Mouse (Mus musculus) liver, embryonic 13.5 days (tissue): Measurements from ENCODE around the gene Amhr2. TPM values are rescaled to one million over a fixed set of nuclear protein-coding genes. Genes with fewer than 3 reads are reported as not detected.

ENCODE experiments used
- ATAC-seq: fragments of 200-750 bp; cut with Nextera tagmentation; 2 replicates; pipeline ENCODE4 v1.8.0; 2017; ENCODE audit warnings: low read depth, mild to moderate bottlenecking, moderate number of reproducible peaks, moderate library complexity
- DNase-seq: peaks from one replicate; pipeline ENCODE4 v3.0.0; 2022
- H3K27ac ChIP-seq: fragments of 300-500 bp; sonication (generic); 2 replicates; pipeline ENCODE4 v1.5.1; 2015; ENCODE audit warnings: moderate library complexity, mild to moderate bottlenecking, inconsistent platforms
- H3K27me3 ChIP-seq: fragments of 300-500 bp; sonication (generic); 2 replicates; pipeline ENCODE4 v1.6.1; 2015; ENCODE audit warnings: mild to moderate bottlenecking, inconsistent platforms
- H3K36me3 ChIP-seq: fragments of 300-500 bp; sonication (generic); 2 replicates; pipeline ENCODE4 v1.6.1; 2015; ENCODE audit warnings: mild to moderate bottlenecking, inconsistent platforms
- H3K4me1 ChIP-seq: fragments of 300-500 bp; sonication (generic); replicated peaks from 2 replicates; pipeline ENCODE4 v1.6.1; 2015; ENCODE audit warnings: inconsistent platforms
- H3K4me2 ChIP-seq: fragments of 300-500 bp; sonication (generic); 2 replicates; pipeline ENCODE4 v1.6.1; 2015; ENCODE audit warnings: inconsistent platforms, mild to moderate bottlenecking, moderate library complexity
- H3K4me3 ChIP-seq: fragments of 300-500 bp; sonication (generic); replicated peaks from 2 replicates; pipeline ENCODE4 v1.5.1; 2015; ENCODE audit warnings: mild to moderate bottlenecking, inconsistent platforms
- H3K9ac ChIP-seq: fragments of 300-500 bp; sonication (generic); 2 replicates; pipeline ENCODE4 v1.6.1; 2015; ENCODE audit warnings: mild to moderate bottlenecking, inconsistent platforms
- H3K9me3 ChIP-seq: fragments of 300-500 bp; sonication (generic); replicated peaks from 2 replicates; pipeline ENCODE4 v1.6.1; 2016; ENCODE audit warnings: inconsistent platforms
- WGBS: fragments of 180-500 bp; shearing (Covaris S2); methylation state at CpG from one replicate; pipeline ENCODE4 v1.1.7; 2015; ENCODE audit not compliant: insufficient replicate concordance; 5-methylcytosine and 5-hydroxymethylcytosine counted together
- polyA plus RNA-seq: library from polyadenylated mRNA; unstranded; fragments of >200 nt; fragmentation: Nextera tagmentation; extraction: Ambion mirVana; gene quantifications from 2 replicates; pipeline ENCODE4 v1.2.1, GENCODE M21; 2015

The Amhr2 gene
- polyA plus RNA-seq, 1 experiment from 2014 or later = 0.14 TPM

DNA sequence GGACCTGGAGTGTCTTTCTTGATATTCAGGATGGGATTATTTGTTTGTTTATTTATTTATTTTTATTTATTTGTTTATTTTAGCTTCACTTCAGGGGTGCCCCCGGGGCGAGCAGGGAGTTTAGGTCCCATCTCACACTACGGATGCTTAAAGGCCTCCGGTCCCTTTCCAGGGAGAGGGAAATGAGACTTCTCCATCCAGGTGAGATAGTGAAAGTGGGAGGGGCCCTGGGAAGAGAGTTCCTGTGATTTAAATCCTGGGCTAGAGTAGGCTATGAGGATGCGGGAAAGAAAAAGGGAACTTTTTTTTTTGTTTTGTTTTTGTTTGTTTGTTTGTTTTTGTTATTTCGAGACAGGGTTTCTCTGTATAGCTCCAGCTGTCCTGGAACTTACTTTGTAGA, 14.2 kb downstream of the Amhr2 start:
- Histone ChIP-seq H3K4me1 (peaks cover 66% of the 10 kb centered on the region), H3K9me3 (no peaks in the 10 kb centered on the region), H3K9ac (peak overlapping the region; percentile 73), H3K36me3 (peaks cover 21% of the 10 kb centered on the region), H3K27ac (peak overlapping the region; percentile 90), H3K27me3 (no peaks in the 10 kb centered on the region), H3K4me3 (peak overlapping the region; percentile 64), H3K4me2 (peak overlapping the region; percentile 83)
- no peak; the same call in 1 of the 2 replicates for ATAC-seq
- WGBS = 10% methylated on average over 6 of the region's 6 CpGs
- DNase-seq = no peak

DNA sequence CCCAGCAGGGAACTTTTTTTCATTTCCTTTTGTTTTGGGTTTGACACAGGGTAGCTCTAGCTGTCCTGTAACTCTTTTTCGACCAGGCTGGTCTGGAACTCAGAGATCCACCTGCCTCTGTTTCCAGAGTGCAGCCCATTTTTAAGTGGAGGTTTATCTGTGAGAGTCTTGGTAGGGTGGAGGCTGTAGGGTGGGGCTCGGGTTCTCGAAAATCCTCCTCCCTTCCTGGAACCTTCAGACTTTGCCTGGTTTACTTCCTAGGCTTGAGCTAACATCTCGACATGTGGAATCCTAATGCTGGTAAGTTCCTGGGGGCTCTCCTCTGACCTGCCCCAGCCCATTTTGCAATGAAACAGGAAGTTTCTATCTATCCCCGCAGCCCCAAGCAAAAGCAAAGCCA, 14.7 kb downstream of the Amhr2 start:
- Histone ChIP-seq H3K27me3 (no peaks in the 10 kb centered on the region), H3K9ac (peak overlapping the region; percentile 73), H3K27ac (peak overlapping the region; percentile 90)

DNA sequence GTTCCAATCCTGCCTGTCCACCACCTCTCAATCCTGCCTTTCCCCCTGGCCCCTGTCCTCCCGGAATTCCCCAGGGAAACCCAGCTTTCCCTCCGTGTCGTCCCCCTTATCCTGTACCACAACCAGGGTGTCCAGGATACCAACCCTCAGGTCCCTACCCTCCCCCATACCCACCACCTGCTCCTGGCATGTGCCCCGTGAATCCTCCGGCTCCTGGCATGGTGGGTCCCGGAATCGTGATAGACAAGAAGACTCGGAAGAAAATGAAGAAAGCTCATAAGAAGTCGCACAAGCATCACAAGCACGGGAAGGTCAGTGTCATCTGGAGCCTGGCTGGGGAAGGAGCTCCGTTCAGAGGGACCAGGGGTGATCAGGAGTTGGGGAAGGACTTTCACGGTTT, 15.2 kb downstream of the Amhr2 start:
- Histone ChIP-seq H3K4me2 (peak overlapping the region; percentile 83), H3K27me3 (no peaks in the 10 kb centered on the region), H3K9ac (peak overlapping the region; percentile 73), H3K4me3 (peak overlapping the region; percentile 64), H3K9me3 (no peaks in the 10 kb centered on the region), H3K27ac (peak overlapping the region; percentile 90), H3K4me1 (peaks cover 66% of the 10 kb centered on the region), H3K36me3 (peaks cover 21% of the 10 kb centered on the region)
- ATAC-seq (no peak), DNase-seq (no peak)
- WGBS = 57% methylated on average over 12 of the region's 12 CpGs

More for the DNA sequence above, 14.7 kb downstream of the Amhr2 start:
- H3K4me2 ChIP-seq = peak overlapping the region; percentile 83
- DNase-seq = peak; percentile 67
- no peaks in the 10 kb centered on the region for H3K9me3 ChIP-seq
- H3K36me3 ChIP-seq = peaks cover 21% of the 10 kb centered on the region
- peak overlapping the region; percentile 64 for H3K4me3 ChIP-seq
- ATAC-seq = peak; percentile 82
- WGBS = 12% methylated on average over 5 of the region's 5 CpGs
- H3K4me1 ChIP-seq = peaks cover 66% of the 10 kb centered on the region

DNA sequence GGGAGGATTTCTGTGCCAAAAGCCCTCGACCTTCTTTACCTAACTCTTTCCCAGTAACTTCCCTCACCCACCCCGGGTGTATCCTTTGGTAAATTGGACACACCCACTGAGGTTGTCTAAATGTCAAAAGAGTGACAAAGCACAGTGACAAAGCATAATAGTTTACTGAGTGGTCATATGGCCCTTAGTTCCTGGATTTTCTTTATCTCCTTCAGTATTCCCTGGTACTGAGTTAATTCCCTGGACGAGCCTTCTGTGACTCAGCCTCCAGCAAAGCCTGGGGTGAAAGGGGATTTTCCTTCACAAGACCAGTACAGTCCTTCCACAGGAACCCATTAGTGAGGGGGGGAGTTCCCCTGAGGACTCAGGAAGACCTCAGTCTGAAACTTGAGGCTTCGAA, 15.8 kb downstream of the Amhr2 start:
- Histone ChIP-seq H3K27me3 (no peaks in the 10 kb centered on the region), H3K9me3 (no peaks in the 10 kb centered on the region), H3K9ac (peak overlapping the region; percentile 73), H3K36me3 (peaks cover 27% of the 10 kb centered on the region), H3K4me3 (peak overlapping the region; percentile 64), H3K4me1 (peaks cover 64% of the 10 kb centered on the region), H3K4me2 (peak overlapping the region; percentile 83), H3K27ac (peak overlapping the region; percentile 90)
- DNase-seq (peak; percentile 44), ATAC-seq (peak; percentile 35; the same call in 1 of the 2 replicates)
- 18% methylated on average over 4 of the region's 4 CpGs for WGBS

DNA sequence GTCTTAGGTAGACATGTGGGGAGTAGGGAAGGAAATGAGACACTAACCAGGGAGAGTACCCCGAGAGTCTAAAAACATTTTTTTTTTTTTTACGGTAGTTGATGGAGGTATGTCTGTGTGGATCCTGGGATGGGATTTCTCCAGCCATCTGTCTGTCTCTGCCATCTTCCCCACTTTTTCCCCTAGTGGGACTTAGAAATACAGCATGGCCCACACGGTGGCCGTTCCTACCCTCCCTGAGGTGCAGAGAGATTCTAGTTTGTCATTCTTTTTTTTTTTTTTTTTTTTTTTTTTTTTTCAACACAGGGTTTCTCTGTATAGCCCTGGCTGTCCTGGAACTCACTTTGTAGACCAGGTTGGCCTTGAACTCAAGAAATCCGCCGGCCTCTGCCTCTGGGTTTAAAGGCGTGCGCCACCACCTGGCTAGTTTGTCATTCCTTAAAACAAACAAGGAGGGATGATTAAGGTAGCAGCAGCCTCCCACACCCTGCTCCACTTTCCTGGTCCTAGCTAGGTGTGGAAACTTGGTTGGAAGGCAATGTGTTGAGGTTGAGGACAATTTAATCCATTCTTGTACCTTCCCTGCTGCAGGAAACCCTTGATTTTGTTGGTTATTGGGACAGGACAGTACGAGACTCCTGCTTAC, 16.4 kb downstream of the Amhr2 start:
- Histone ChIP-seq H3K27me3 (no peaks in the 10 kb centered on the region), H3K36me3 (peaks cover 27% of the 10 kb centered on the region), H3K9ac (peak overlapping the region; percentile 73), H3K4me2 (peak overlapping the region; percentile 83), H3K4me1 (peaks cover 60% of the 10 kb centered on the region), H3K27ac (peak overlapping the region; percentile 90), H3K4me3 (peak overlapping the region; percentile 64), H3K9me3 (no peaks in the 10 kb centered on the region)
- DNase-seq (no peak), ATAC-seq (no peak)
- 73% methylated on average over 9 of the region's 9 CpGs for WGBS

DNA sequence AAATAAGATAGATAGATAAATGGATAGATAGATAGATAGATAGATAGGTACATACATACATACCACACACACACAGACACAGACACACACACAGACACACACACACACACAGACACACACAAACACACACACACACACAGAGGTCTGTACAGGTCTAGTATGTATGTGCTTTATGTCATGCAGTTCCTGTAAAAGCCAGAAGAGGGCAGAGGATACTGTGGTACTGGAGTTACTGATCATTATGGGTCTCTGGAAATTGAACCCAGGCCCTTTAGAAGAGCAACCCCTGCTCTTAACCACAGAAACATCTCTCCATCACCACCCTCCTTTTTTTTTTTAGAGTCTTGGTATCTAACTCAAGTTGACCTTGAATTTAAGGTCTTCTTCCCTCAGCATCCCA, 18.5 kb downstream of the Amhr2 start:
- Histone ChIP-seq H3K36me3 (peaks cover 38% of the 10 kb centered on the region), H3K27me3 (no peaks in the 10 kb centered on the region), H3K4me1 (peaks cover 40% of the 10 kb centered on the region), H3K4me3 (no peak overlapping the region), H3K27ac (no peak overlapping the region), H3K4me2 (no peak overlapping the region), H3K9ac (no peak overlapping the region), H3K9me3 (no peaks in the 10 kb centered on the region)
- no peak for ATAC-seq
- DNase-seq = no peak

DNA sequence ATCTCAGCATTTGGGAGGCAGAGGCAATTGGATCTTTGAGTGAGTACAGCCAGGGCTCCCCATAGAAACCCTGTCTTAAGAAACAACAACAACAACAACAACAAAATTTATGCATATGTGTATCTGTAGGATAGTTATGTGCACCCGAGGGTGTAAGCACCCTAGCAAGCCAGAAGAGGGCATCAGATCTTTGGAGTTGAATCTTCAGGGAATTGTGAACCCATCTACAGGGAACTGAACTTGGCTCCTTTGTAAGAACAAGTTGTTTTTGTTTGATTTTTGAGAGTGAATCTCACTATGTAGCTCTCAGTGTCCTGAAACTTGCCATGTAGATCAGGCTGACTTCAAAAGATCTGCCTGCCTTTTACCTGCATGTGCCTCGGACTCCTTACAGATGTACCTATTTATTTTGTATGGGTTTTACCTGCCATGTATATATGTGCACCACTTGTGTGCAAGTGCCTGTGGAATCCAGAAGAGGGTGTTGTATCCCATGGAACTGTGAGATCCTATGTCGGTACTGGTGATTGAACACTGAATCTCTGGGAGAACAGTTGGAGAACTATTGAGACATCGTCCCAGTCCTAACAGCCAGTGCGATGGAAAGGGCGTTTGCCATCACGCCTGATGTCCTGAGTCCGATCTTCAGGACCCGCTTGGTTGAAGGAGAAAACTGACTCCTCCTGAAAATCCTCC, 23.7 kb downstream of the Amhr2 start:
- ATAC-seq (no peak), DNase-seq (no peak)
- Histone ChIP-seq H3K27me3 (no peaks in the 10 kb centered on the region), H3K9ac (no peak overlapping the region), H3K4me2 (no peak overlapping the region), H3K4me1 (peaks cover 23% of the 10 kb centered on the region), H3K36me3 (peaks cover 34% of the 10 kb centered on the region), H3K27ac (no peak overlapping the region), H3K9me3 (no peaks in the 10 kb centered on the region), H3K4me3 (no peak overlapping the region)
- 94% methylated on average over 9 of the region's 9 CpGs for WGBS

DNA sequence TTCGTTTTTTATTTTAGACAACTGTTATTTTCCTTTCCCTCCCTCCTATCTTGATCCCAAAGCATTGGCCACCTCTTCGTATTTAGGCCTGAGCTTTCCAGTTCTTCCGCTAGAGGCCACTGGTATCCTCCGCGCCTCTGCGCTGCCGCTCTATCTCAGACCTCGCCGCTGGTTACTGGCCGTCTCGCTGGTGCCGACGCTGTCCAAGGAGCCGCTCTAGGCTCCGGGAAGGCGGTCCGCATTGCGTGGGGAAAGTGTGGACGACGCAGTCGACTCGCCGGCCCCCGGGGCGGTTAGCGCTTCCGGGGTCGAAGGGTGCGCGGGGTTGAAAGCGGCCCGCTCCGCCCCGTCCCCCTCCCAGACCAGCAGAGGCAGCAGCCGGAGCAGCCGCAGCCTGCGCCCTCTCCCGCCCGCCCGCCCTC, 25.0 kb downstream of the Amhr2 start, which contains the start of gene Pcbp2:
Pcbp2 (plus strand) TSS at position 357 of the 422 bp plus-strand sequence.
- DNase-seq (peak; percentile 95), ATAC-seq (peak; percentile 98)
- peak within 1 kb of the TSS; percentile 79 for H3K4me2 ChIP-seq
- peak within 1 kb of the TSS; percentile 96 for H3K4me3 ChIP-seq
- WGBS = under 1% methylated on average over 32 of the region's 40 CpGs
- no peaks in the 10 kb centered on the region for H3K27me3 ChIP-seq
- H3K9ac ChIP-seq = peak within 1 kb of the TSS; percentile 97
- no peaks in the 10 kb centered on the region for H3K9me3 ChIP-seq
- H3K4me1 ChIP-seq = peaks cover 23% of the 10 kb centered on the region
- peak within 1 kb of the TSS; percentile 93 for H3K27ac ChIP-seq
- H3K36me3 ChIP-seq = peaks cover 45% of the 10 kb centered on the region

DNA sequence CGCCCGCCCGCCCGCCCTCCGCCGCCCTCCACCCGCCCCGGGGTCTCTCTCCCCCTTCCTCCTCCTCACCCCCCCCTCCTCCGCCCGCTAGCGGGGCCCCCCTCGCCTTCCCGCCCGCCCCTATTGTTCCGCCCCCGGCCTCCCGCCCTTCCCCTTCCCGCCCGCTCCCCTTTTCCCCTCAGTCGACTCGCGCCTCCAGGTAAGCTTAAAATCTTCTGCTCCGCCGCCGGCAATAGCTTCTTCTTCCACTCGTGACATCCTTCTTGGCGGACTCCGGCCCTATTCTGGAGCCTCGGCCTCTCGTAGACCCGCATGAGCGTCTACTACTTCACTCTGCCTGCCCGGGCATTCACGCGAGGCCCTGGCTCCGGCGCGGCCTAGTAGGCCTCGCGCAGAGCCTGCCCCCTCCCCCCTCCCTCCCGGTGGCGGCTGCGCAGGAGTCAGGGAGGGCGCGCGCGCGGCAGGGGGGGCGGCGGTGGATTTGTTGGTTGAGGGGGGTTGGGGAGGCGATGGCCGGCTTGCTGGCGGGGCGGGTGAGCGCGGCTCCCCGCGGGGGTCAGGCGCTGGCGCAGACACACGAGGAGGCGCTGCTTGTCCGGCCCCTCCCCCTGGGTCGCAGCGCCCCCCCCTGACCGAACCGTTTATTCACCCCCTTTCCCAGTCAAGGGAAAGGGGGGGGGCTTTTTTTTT, 25.6 kb downstream of the Amhr2 start:
- DNase-seq (peak; percentile 54), ATAC-seq (peak; percentile 49)
- Histone ChIP-seq H3K9ac (peak overlapping the region; percentile 97), H3K9me3 (no peaks in the 10 kb centered on the region), H3K4me2 (peak overlapping the region; percentile 79), H3K36me3 (peaks cover 47% of the 10 kb centered on the region), H3K4me3 (peak overlapping the region; percentile 96), H3K27ac (peak overlapping the region; percentile 93), H3K27me3 (no peaks in the 10 kb centered on the region), H3K4me1 (peaks cover 23% of the 10 kb centered on the region)
- WGBS = 1% methylated on average over 47 of the region's 67 CpGs

DNA sequence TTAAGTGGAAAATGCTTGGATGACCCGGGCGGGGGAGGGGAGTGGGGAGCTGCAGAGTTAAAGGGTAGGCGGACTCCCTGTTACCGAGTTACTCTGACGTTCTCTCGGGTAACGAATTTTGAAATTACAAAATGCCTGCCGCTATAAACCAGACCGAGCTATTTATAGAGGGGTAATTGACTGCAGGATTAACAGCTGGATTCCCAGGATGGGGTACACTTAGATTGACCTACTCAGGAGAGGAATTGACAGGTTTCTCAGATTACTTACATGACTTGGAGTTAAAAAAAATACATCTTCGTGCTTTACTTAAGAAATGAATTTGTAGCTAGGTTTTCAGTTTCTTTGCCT, 26.1 kb downstream of the Amhr2 start:
- Histone ChIP-seq H3K36me3 (peaks cover 50% of the 10 kb centered on the region), H3K9ac (peak overlapping the region; percentile 97), H3K4me3 (peak overlapping the region; percentile 96), H3K9me3 (no peaks in the 10 kb centered on the region), H3K4me2 (peak overlapping the region; percentile 79), H3K27me3 (no peaks in the 10 kb centered on the region), H3K27ac (peak overlapping the region; percentile 93), H3K4me1 (peaks cover 23% of the 10 kb centered on the region)
- ATAC-seq (no peak), DNase-seq (no peak)
- WGBS = under 1% methylated on average over 10 of the region's 10 CpGs

DNA sequence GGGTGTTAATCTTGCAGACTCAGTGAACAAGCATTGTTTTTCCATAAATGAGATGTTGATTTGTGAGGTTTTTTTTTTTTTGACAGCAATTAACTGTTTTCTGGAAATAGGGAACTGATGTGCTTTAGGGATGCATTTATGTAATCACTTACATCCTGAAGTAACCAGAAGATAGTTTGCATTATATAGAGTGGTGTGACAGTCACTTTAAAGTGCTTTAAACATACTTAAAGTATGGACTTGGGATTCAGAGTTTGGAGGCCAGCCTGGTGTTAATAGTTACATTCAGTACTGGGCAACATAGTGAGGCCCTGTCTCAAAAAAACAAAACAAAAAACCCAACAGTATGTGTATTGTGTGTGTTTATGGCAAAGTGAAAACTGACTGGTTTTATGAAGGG, 26.6 kb downstream of the Amhr2 start:
- peaks cover 54% of the 10 kb centered on the region for H3K36me3 ChIP-seq
- H3K4me3 ChIP-seq = peak overlapping the region; percentile 96
- H3K4me1 ChIP-seq = peaks cover 23% of the 10 kb centered on the region
- no peaks in the 10 kb centered on the region for H3K27me3 ChIP-seq
- DNase-seq = no peak
- peak overlapping the region; percentile 97 for H3K9ac ChIP-seq
- peak overlapping the region; percentile 79 for H3K4me2 ChIP-seq
- no peaks in the 10 kb centered on the region for H3K9me3 ChIP-seq
- peak overlapping the region; percentile 10 for H3K27ac ChIP-seq
- ATAC-seq = no peak
